Mouse (Mus musculus): ENCODE results near the gene Hoxa7.

GRCm38 (mm10) chr6:52175864-52176263 lies 45.8 kb downstream of the Hoxa7 start:
- no peak for TF ChIP-seq EP300 (IDR thresholded peaks at IDR 0.05; ENCODE audit: low read depth)
- no peak for TF ChIP-seq CTCF (IDR thresholded peaks at IDR 0.05; ENCODE audit: low read depth)
